Mouse (Mus musculus): ENCODE measurements around the gene Taf1c.

Gene Taf1c

GRCm38 (mm10) chr8:119604996-119605395, at the start of gene Taf1c:
Taf1c (minus strand) TSS chr8:119605222.
- DNase-seq, result peak; percentile 94 to 96

DNA sequence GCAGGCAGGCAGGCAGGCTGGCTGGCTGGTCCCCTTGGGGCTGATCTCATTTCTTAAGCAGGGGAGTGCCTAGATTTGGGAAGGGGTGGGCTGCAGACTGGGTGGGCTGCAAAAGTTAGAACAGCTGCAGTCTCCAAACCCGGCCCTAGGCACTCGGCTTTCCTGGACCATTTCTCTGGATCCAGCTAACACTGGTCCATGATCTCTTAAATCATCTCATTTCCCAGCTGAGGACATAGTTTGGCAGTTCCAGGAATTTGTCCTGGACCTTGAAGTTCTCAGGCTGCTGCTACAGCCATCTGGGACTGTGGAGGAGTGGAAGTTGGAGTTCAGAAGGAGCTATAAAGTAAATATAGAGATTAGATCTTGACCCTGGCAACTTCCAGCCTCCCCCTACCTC, 46.3 kb upstream of the Taf1c start:
- DNase-seq, result no peak

DNA sequence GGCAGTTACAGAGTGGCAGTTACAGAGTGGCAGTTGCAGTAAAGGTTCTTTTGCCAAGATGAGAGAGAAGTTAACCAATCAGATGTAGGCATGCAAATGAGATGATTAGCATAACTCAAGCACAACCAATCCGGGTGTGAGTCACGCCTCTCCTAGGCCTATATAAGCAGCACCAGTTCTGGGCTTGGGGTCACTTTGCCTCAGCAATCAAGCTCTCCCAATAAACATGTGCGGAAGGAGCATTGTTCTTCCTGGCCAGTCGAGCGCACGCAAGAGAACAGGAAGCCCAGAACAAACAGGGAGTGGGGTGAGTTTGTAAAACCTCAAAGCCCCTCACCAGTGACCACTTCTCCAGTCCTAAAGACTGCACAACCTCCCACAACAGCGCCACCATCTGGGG, 41.8 kb upstream of the Taf1c start:
- no peak for DNase-seq

- DNase-seq, result no peak
Measured at GRCm38 (mm10) chr8:119646197-119646596, 41.2 kb upstream of the Taf1c start.

DNA sequence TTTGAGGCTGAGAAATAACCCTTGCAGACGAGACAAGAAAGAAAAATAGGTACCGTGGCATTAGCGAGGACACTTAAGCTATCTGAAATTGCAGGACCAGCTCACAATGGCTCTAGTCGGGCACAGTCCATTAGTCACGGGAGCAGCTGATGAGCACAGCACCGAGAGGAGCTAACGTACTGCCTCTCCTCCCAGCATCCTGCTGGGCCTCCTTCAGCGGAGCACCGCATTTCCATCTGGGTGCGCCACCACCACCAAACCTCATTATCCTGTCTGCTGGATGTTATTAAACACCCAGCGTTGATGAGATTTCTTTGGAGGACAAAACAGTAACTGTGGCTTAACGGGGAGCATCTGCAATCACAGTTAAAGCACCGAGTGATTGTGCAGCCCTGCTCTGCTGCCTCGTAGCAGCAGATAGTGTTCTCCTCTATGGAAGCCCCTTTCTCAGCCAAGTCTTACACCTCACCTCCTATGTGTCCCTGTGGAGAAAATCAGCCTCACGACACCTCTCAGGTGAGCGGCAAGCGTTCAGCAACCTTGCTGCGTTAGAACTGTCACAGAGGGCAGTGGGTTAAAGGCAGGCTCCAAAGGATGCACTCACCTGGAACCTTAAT, 40.1 kb upstream of the Taf1c start:
- no peak for DNase-seq

GRCm38 (mm10) chr8:119644429-119644960, 39.5 kb upstream of the Taf1c start:
- no peak for DNase-seq

DNA sequence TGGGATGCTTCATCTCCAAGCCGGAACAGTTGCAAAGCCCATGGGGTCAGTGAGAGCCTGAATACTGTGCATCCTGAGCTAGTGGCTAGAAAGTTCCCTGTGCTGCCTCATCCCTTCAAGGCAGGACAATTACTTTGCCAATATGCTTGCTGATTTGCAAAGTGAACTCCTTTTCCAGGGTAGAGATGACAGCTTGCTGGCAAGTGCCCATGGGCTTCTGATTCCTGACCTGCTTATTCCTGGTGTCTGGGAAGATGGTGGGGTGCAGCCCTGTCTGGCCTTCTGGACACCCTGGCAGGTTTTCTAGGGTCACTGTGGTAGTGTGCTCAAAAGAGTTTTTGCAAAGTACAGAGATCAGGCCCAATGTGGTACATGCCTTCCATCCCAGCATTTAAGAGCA, 37.9 kb upstream of the Taf1c start:
- peak; percentile 15 to 32 for DNase-seq

- DNase-seq, result no peak
Measured at GRCm38 (mm10) chr8:119641058-119641457, 36.0 kb upstream of the Taf1c start.

DNA sequence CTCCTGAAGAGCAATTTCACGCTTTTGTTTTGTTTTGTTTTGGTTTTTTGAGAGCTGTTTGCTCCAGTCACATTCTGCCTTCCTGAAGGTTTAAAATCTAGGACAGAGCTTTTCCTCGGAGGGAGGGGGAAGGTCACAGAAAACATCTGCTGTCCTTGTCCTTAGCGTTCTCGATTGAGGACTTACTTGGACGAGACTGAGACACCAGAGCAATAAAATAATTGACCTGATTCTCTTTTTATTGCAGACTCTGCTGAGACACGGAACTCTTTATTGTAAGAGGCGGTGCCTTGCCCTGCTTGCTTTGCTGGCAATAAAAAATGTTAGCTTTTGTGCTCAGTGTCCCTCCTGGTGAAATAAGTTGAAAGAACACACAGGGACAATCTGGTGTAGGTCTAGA, 34.8 kb upstream of the Taf1c start:
- DNase-seq, result peak in 1 of 2 experiments; percentile 17

DNA sequence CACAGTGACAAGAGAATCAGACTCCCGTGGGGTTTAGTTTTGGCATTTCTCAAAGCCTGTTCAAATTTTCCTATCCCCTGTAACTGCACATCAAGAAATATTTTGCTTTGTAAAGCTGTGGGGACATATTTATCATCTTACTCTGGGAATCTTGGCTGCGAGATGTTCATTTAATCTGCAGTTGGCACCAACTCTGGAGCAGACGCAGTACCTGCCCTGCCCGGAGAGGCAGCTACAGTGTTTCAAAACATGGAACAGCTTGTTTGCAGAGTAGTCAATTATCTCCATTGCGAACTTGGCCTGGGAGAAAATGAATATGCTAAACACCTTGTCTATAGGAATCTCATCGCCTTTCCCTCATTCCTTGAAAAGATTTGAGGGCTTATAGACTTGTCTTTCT, 33.2 kb upstream of the Taf1c start:
- no peak for DNase-seq

DNA sequence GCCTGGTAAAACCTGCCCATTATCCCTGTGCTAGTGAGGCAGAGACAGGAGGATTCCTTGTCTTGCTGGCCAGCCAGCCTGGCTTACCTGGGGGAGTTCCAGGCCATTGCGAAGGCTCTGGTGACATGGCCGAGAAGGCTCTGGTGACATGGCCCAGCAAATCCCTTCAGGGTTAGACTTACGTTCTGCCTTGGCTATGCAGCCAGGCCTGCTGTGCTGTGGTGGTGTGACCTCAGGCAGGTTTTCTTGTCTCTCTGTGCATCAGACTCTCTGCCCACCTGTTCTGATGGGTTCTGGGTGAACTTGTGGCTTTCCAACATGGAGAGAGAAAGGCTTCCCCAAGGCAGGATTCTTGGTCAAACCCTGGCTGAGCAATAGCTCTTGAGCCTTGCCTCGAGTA, 32.4 kb upstream of the Taf1c start:
- no peak for DNase-seq

- DNase-seq, result no peak
Measured at GRCm38 (mm10) chr8:119636766-119637165, 31.7 kb upstream of the Taf1c start.

- DNase-seq, result no peak
Measured at GRCm38 (mm10) chr8:119635958-119636357, 30.9 kb upstream of the Taf1c start.

- peak in 1 of 2 experiments; percentile 9 for DNase-seq
Measured at GRCm38 (mm10) chr8:119635378-119635777, 30.4 kb upstream of the Taf1c start, which contains the start of gene Kcng4. Kcng4 (minus strand) TSS chr8:119635680.

DNA sequence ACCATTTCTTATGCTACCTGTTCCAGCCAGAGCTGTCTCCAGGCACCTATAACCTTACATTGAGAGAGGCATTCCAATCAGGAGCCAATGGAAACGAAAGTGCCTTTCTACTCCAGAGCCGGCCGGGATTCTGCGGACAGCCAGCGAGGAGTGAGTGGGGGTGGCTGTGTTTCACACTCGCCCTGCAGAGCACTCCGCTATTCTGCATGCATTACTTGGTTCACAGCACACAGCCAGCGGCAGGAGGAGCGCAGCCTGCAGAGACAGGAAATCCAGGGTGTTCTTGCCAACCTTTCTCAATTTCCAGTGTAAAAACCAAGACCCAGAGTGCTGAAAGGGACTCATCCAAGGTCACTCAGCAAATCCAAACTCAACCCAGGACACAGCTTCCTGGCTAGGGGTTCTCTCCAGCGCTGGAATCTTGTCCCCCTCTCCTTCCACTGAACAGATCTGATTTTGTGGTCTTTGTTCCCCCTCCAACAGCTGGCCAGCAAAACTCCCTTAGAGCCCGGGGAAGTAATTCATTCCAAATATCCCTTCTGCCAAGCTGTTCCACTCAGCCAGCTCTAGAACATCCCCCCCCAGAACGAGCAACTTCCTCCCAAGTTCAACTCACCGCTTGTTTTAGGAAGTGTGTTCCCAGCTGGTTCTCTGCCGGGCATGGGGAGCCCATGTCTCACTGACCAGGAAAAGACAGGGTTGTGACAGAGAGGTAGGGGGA, 29.8 kb upstream of the Taf1c start:
- no peak for DNase-seq

GRCm38 (mm10) chr8:119632909-119633308, 27.9 kb upstream of the Taf1c start:
- no peak for DNase-seq

DNA sequence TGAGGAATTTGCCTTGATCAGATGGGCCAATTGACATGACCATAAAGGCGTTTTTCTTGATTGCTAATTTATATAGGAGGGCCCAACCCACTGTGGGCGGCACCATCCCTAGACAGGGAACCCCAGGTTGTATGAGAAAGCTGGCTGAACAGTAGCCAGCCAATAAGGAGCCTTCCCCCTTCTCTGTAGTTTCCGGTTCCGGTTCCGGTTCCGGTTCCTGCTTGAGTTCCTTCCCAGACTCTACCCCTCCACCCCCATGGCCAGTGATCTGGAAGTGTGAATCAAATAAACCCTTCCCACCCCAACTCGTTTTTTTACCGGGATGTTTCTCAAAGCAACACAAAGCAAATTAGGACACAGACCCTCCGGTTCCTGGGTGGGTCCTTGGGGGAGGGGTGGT, 27.2 kb upstream of the Taf1c start:
- DNase-seq, result no peak

- no peak for DNase-seq
Measured at GRCm38 (mm10) chr8:119630841-119631240, 25.8 kb upstream of the Taf1c start.

- no peak for DNase-seq
Measured at GRCm38 (mm10) chr8:119627613-119628359, 22.8 kb upstream of the Taf1c start.

- DNase-seq, result no peak
Measured at GRCm38 (mm10) chr8:119627199-119627598, 22.2 kb upstream of the Taf1c start.

DNA sequence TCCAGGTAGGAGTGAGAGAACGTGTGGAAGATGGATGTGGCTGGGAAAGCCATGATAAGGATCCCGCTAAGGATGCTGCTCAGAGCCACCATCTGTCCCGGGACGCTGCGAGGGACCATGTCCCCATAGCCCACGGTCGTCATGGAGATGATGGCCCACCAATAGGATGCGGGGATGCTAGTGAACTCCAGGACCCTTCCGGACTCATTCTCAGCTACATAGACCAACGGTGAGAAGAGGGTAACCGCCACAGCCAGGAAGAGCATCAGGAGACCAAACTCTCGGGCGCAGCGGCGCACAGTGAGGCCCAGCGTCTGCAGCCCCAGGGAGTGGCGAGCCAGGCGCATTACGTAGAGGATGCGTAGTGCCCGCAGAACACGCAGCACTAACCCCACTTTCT, 20.8 kb upstream of the Taf1c start:
- DNase-seq, result no peak

DNA sequence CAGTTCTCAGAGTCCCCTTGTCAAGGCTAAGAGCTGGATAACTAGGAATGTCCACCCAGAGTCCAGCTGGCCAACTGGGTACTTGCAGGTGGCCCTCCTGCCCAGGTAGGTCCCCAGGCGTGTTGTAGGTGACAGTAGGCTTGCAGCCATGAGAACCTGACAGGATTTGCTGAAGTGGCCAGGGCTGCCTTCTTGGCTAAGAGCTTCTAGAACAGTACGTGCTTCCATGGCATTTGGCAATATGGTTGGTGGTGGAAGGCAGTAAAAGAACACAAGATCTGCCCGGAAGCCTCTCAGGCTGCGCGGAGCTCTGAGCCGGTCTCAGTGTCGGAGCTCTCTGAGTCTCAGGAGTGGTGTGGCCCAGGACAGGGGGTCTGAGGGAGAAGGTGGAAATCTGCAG, 19.9 kb upstream of the Taf1c start:
- no peak for DNase-seq

GRCm38 (mm10) chr8:119623744-119624143, 18.7 kb upstream of the Taf1c start:
- no peak for DNase-seq

DNA sequence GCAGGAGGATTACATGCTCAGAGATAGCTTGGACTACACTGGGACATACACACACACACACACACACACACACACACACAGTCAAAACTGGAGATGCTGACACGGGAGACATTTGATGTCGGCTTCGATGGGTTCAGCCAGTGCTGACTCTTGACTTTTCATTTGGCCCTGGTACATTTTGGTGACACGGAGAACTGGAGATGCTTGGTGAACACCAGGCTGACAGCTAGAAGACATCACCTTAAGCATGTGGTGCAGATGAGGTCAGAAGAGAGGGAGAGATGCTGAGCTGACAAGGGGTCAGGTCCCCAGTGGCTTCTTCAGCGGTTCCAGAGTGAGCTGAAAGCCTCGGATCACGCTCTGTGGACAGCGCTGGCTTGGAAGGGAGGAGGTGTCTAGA, 18.0 kb upstream of the Taf1c start:
- DNase-seq, result no peak
